Mouse (Mus musculus): ENCODE measurements around the gene Gm10320. TPM values are rescaled to one million over a fixed set of nuclear protein-coding genes. Genes with fewer than 3 reads are reported as not detected.

Gene Gm10320
- polyA plus RNA-seq, 1 experiment = 1.8 TPM

- Histone ChIP-seq H3K79me2 (ENCODE audit: control insufficient read depth, insufficient read depth) (no peaks in the 10 kb centered on the region), H3ac (ENCODE audit: control insufficient read depth, insufficient read length) (no peak overlapping the region), H3K36me3 (ENCODE audit: control insufficient read depth, insufficient read depth) (no peaks in the 10 kb centered on the region), H3K4me2 (ENCODE audit: low read depth) (no peak overlapping the region), H3K27me3 (ENCODE audit: control insufficient read depth, insufficient read depth, insufficient read length) (no peaks in the 10 kb centered on the region), H3K4me3 (no peak overlapping the region)
- TF ChIP-seq SRF (IDR thresholded peaks at IDR 0.05; ENCODE audit: control insufficient read depth, insufficient read length, low read depth) (no peak), E2F4 (IDR thresholded peaks at IDR 0.05; ENCODE audit: insufficient read depth) (no peak), REST (IDR thresholded peaks at IDR 0.05; ENCODE audit: insufficient read depth, insufficient read length) (no peak), POLR2A (IDR thresholded peaks at IDR 0.05; ENCODE audit: insufficient read length, low read depth) (no peak), USF1 (IDR thresholded peaks at IDR 0.05; ENCODE audit: low read depth) (no peak), POLR2AphosphoS2 (IDR thresholded peaks at IDR 0.05; ENCODE audit: insufficient read length, low read depth) (no peak), MAX (IDR thresholded peaks at IDR 0.05; ENCODE audit: low read depth) (no peak), TCF12 (IDR thresholded peaks at IDR 0.05; ENCODE audit: insufficient read depth, poor library complexity, severe bottlenecking) (no peak), TCF3 (IDR thresholded peaks at IDR 0.05; ENCODE audit: insufficient read length, low read depth) (no peak), MYOD1 (IDR thresholded peaks at IDR 0.05; ENCODE audit: control insufficient read depth in 1 of 3, insufficient read length in 2 of 3, low read depth in 2 of 3) (no peak), MYOG (IDR thresholded peaks at IDR 0.05; ENCODE audit: control insufficient read depth in 1 of 3, insufficient read depth in 1 of 3, insufficient read length in 2 of 3, low read depth in 2 of 3) (no peak), CEBPB (IDR thresholded peaks at IDR 0.05; ENCODE audit: insufficient read depth, poor library complexity, severe bottlenecking) (no peak)
These were observed 40.2 kb upstream of the Gm10320 start for GRCm38 (mm10) chr13:98531976-98532375.

- TF ChIP-seq REST (IDR thresholded peaks at IDR 0.05; ENCODE audit: insufficient read depth, insufficient read length) (no peak), SRF (IDR thresholded peaks at IDR 0.05; ENCODE audit: control insufficient read depth, insufficient read length, low read depth) (no peak), POLR2A (IDR thresholded peaks at IDR 0.05; ENCODE audit: insufficient read length, low read depth) (no peak), TCF3 (IDR thresholded peaks at IDR 0.05; ENCODE audit: insufficient read length, low read depth) (no peak), POLR2AphosphoS2 (IDR thresholded peaks at IDR 0.05; ENCODE audit: insufficient read length, low read depth) (no peak), CEBPB (IDR thresholded peaks at IDR 0.05; ENCODE audit: insufficient read depth, poor library complexity, severe bottlenecking) (no peak), TCF12 (IDR thresholded peaks at IDR 0.05; ENCODE audit: insufficient read depth, poor library complexity, severe bottlenecking) (no peak), USF1 (IDR thresholded peaks at IDR 0.05; ENCODE audit: low read depth) (no peak), MYOG (IDR thresholded peaks at IDR 0.05; ENCODE audit: control insufficient read depth in 1 of 3, insufficient read depth in 1 of 3, insufficient read length in 2 of 3, low read depth in 2 of 3) (no peak), MAX (IDR thresholded peaks at IDR 0.05; ENCODE audit: low read depth) (no peak), MYOD1 (IDR thresholded peaks at IDR 0.05; ENCODE audit: control insufficient read depth in 1 of 3, insufficient read length in 2 of 3, low read depth in 2 of 3) (no peak), E2F4 (IDR thresholded peaks at IDR 0.05; ENCODE audit: insufficient read depth) (no peak)
- H3K27me3 ChIP-seq (ENCODE audit: control insufficient read depth, insufficient read depth, insufficient read length) = no peaks in the 10 kb centered on the region
- H3K4me2 ChIP-seq (ENCODE audit: low read depth) = no peak overlapping the region
- H3K4me3 ChIP-seq = no peak overlapping the region
- H3K36me3 ChIP-seq (ENCODE audit: control insufficient read depth, insufficient read depth) = no peaks in the 10 kb centered on the region
- H3K79me2 ChIP-seq (ENCODE audit: control insufficient read depth, insufficient read depth) = no peaks in the 10 kb centered on the region
- no peak overlapping the region for H3ac ChIP-seq (ENCODE audit: control insufficient read depth, insufficient read length)
These were observed 39.5 kb upstream of the Gm10320 start for GRCm38 (mm10) chr13:98531306-98531705.

- no peak for TF ChIP-seq REST (IDR thresholded peaks at IDR 0.05; ENCODE audit: insufficient read depth, insufficient read length)
- TF ChIP-seq MYOG (IDR thresholded peaks at IDR 0.05; ENCODE audit: control insufficient read depth in 1 of 3, insufficient read depth in 1 of 3, insufficient read length in 2 of 3, low read depth in 2 of 3) = no peak
- no peak for TF ChIP-seq E2F4 (IDR thresholded peaks at IDR 0.05; ENCODE audit: insufficient read depth)
- no peak for TF ChIP-seq POLR2A (IDR thresholded peaks at IDR 0.05; ENCODE audit: insufficient read length, low read depth)
- TF ChIP-seq POLR2AphosphoS2 (IDR thresholded peaks at IDR 0.05; ENCODE audit: insufficient read length, low read depth) = no peak
- TF ChIP-seq MYOD1 (IDR thresholded peaks at IDR 0.05; ENCODE audit: control insufficient read depth in 1 of 3, insufficient read length in 2 of 3, low read depth in 2 of 3) = no peak
- TF ChIP-seq MAX (IDR thresholded peaks at IDR 0.05; ENCODE audit: low read depth) = no peak
- TF ChIP-seq SRF (IDR thresholded peaks at IDR 0.05; ENCODE audit: control insufficient read depth, insufficient read length, low read depth) = no peak
- no peak for TF ChIP-seq TCF12 (IDR thresholded peaks at IDR 0.05; ENCODE audit: insufficient read depth, poor library complexity, severe bottlenecking)
- no peak for TF ChIP-seq TCF3 (IDR thresholded peaks at IDR 0.05; ENCODE audit: insufficient read length, low read depth)
- TF ChIP-seq USF1 (IDR thresholded peaks at IDR 0.05; ENCODE audit: low read depth) = no peak
- no peak for TF ChIP-seq CEBPB (IDR thresholded peaks at IDR 0.05; ENCODE audit: insufficient read depth, poor library complexity, severe bottlenecking)
- H3K79me2 ChIP-seq (ENCODE audit: control insufficient read depth, insufficient read depth) = no peaks in the 10 kb centered on the region
- no peak overlapping the region for H3K4me2 ChIP-seq (ENCODE audit: low read depth)
- H3ac ChIP-seq (ENCODE audit: control insufficient read depth, insufficient read length) = no peak overlapping the region
- no peak overlapping the region for H3K4me3 ChIP-seq
- no peaks in the 10 kb centered on the region for H3K36me3 ChIP-seq (ENCODE audit: control insufficient read depth, insufficient read depth)
- no peaks in the 10 kb centered on the region for H3K27me3 ChIP-seq (ENCODE audit: control insufficient read depth, insufficient read depth, insufficient read length)
These were observed 32.0 kb upstream of the Gm10320 start for GRCm38 (mm10) chr13:98523719-98524316.

GRCm38 (mm10) chr13:98518341-98518740, 26.5 kb upstream of the Gm10320 start:
- Histone ChIP-seq H3ac (ENCODE audit: control insufficient read depth, insufficient read length) (no peak overlapping the region), H3K4me2 (ENCODE audit: low read depth) (no peak overlapping the region), H3K27me3 (ENCODE audit: control insufficient read depth, insufficient read depth, insufficient read length) (no peaks in the 10 kb centered on the region), H3K4me3 (no peak overlapping the region), H3K36me3 (ENCODE audit: control insufficient read depth, insufficient read depth) (no peaks in the 10 kb centered on the region), H3K79me2 (ENCODE audit: control insufficient read depth, insufficient read depth) (no peaks in the 10 kb centered on the region)
- TF ChIP-seq TCF12 (IDR thresholded peaks at IDR 0.05; ENCODE audit: insufficient read depth, poor library complexity, severe bottlenecking) (no peak), USF1 (IDR thresholded peaks at IDR 0.05; ENCODE audit: low read depth) (no peak), TCF3 (IDR thresholded peaks at IDR 0.05; ENCODE audit: insufficient read length, low read depth) (no peak), MYOG (IDR thresholded peaks at IDR 0.05; ENCODE audit: control insufficient read depth in 1 of 3, insufficient read depth in 1 of 3, insufficient read length in 2 of 3, low read depth in 2 of 3) (no peak)
